ENCODE assay signal across 15 mouse cellular contexts in genomic region chr3:58561437-58561836, GRCm38 (mm10).
DNase-seq lines count a peak whose midpoint lies in the region.
"Had no signal": no experiment of that assay in that cellular context is flagged by ENCODE, and none has a peak within 500 bp of the region (broad histone marks: within the 10 kb centered on the region; RNA-seq: fewer than 3 reads in every experiment).

No protein-coding gene starts in this region.

- DNase-seq in embryo, embryonic 10 days (ENCODE audit: low spot score), result peak; percentile 9
- no peak for DNase-seq in embryo, embryonic 11 days
- DNase-seq in kidney, postnatal 10 days, result peak; percentile 36
- no peak for DNase-seq in kidney, adult 9 months
- peak; percentile 64 for DNase-seq in ES-CJ7 (ENCODE audit: low read depth, low spot score)
- DNase-seq in brain, adult 2 months (ENCODE audit: low read depth, low spot score), result peak; percentile 11
- no peak for DNase-seq in lung, adult 18-20 months
- DNase-seq in right cerebral cortex, postnatal 36 days (ENCODE audit: low spot score in 2 of 2), result no peak
- DNase-seq: cerebellum, adult 8-10 months; heart, postnatal 36 days; kidney, postnatal 36 days; layer of hippocampus, adult 9-11 months; lung, embryonic 14.5 days; lung, postnatal 36 days; thymus, adult 18-20 months had no signal

Comparison
In these comparisons a context has a peak if more than half of its experiments do, and no peak if none do; other contexts are left out.
1. DNase-seq: peak in embryo, embryonic 10 days (single experiment), kidney, postnatal 10 days (single experiment), ES-CJ7 (single experiment) and brain, adult 2 months (single experiment); none in embryo, embryonic 11 days (single experiment), kidney, adult 9 months (single experiment), lung, adult 18-20 months (0 of 2) and right cerebral cortex, postnatal 36 days (0 of 2).